Mouse (Mus musculus): Measurements from ENCODE around the gene Dyrk1a. TPM values are rescaled to one million over a fixed set of nuclear protein-coding genes. Genes with fewer than 3 reads are reported as not detected.

Dyrk1a gene
- total RNA-seq, 1 experiment from 2014 or later, result 89.6 TPM

Other genes with a start within 250 kb of the Dyrk1a start
- 1.7 and 2.8 TPM in 2 replicates for gene Ripply3, start 241.6 kb upstream of the Dyrk1a start, total RNA-seq (2017)
- gene Ttc3, start 199.4 kb upstream of the Dyrk1a start, total RNA-seq (2017), result 323 and 338 TPM in 2 replicates
- 33.9 and 60.3 TPM in 2 replicates for gene Pigp, start 198.2 kb upstream of the Dyrk1a start, total RNA-seq (2017)
- gene Vps26c, start 43.2 kb upstream of the Dyrk1a start, total RNA-seq (2017), result 21.4 and 44.2 TPM in 2 replicates

Measured in hematopoietic stem cell, adult 5-6 weeks (primary cell).